Mouse (Mus musculus): ENCODE measurements around the gene Hlcs.

GRCm38 (mm10) chr16:94148139-94148538 is 165.2 kb downstream of the Hlcs start:
- TF ChIP-seq POLR2A (IDR thresholded peaks at IDR 0.05; ENCODE audit: borderline replicate concordance, insufficient read depth, low read length), result no peak
- no peak for TF ChIP-seq CTCF (IDR thresholded peaks at IDR 0.05; ENCODE audit: borderline replicate concordance, insufficient read depth, low read depth, low read length)

Measured in cerebellum, adult 2 months (tissue).